Mouse (Mus musculus) cerebellum, adult 9-11 months (tissue): ENCODE results near the gene Rgs10.
A peak's percentile ranks its signal among the peaks of the same experiment; 100 is the strongest.

ENCODE experiments used
- DNase-seq: peaks from one replicate; pipeline ENCODE4 v3.0.0; 2022

The Rgs10 gene

GRCm38 (mm10) chr7:128417930-128418779 lies at the start of gene Rgs10:
Gene Rgs10 (minus strand): TSS chr7:128418758.
- peak; percentile 11 for DNase-seq

GRCm38 (mm10) chr7:128462406-128462805 lies 43.8 kb upstream of the Rgs10 start:
- DNase-seq: peak; percentile 48

- DNase-seq: peak; percentile 99
Measured at GRCm38 (mm10) chr7:128461285-128462215, 43.0 kb upstream of the Rgs10 start, which contains the start of gene Tial1. Gene Tial1 (minus strand): TSS chr7:128461717.

- no peak for DNase-seq
Measured at GRCm38 (mm10) chr7:128460865-128461228, 42.3 kb upstream of the Rgs10 start.

- DNase-seq: no peak
Measured at GRCm38 (mm10) chr7:128460131-128460864, 41.7 kb upstream of the Rgs10 start.

GRCm38 (mm10) chr7:128459791-128460130 lies 41.2 kb upstream of the Rgs10 start:
- peak; percentile 28 for DNase-seq

- no peak for DNase-seq
Measured at GRCm38 (mm10) chr7:128458011-128458410, 39.5 kb upstream of the Rgs10 start.

GRCm38 (mm10) chr7:128452731-128453130 lies 34.2 kb upstream of the Rgs10 start:
- DNase-seq: no peak

- DNase-seq: no peak
Measured at GRCm38 (mm10) chr7:128440584-128440983, 22.0 kb upstream of the Rgs10 start.

- DNase-seq: no peak
Measured at GRCm38 (mm10) chr7:128439251-128439650, 20.7 kb upstream of the Rgs10 start.

- DNase-seq: no peak
Measured at GRCm38 (mm10) chr7:128438131-128438530, 19.6 kb upstream of the Rgs10 start.

GRCm38 (mm10) chr7:128433213-128433612 lies 14.7 kb upstream of the Rgs10 start:
- no peak for DNase-seq

- DNase-seq: no peak
Measured at GRCm38 (mm10) chr7:128432574-128432973, 14.0 kb upstream of the Rgs10 start.

- no peak for DNase-seq
Measured at GRCm38 (mm10) chr7:128422491-128422890, 3.9 kb upstream of the Rgs10 start.

- DNase-seq: no peak
Measured at GRCm38 (mm10) chr7:128421701-128422100, 3.1 kb upstream of the Rgs10 start.

- DNase-seq: no peak
Measured at GRCm38 (mm10) chr7:128419690-128420089, 1.1 kb upstream of the Rgs10 start.

- DNase-seq: no peak
Measured at GRCm38 (mm10) chr7:128417226-128417929, 1.2 kb downstream of the Rgs10 start.

GRCm38 (mm10) chr7:128416664-128417063 lies 1.9 kb downstream of the Rgs10 start:
- DNase-seq: no peak

GRCm38 (mm10) chr7:128414433-128414832 lies 4.1 kb downstream of the Rgs10 start:
- no peak for DNase-seq

- DNase-seq: no peak
Measured at GRCm38 (mm10) chr7:128412071-128412833, 6.3 kb downstream of the Rgs10 start.

GRCm38 (mm10) chr7:128410708-128411413 lies 7.7 kb downstream of the Rgs10 start:
- no peak for DNase-seq
